Mouse (Mus musculus) hindbrain, embryonic 11.5 days (tissue): ENCODE measurements around the gene Acaa1a. TPM values are rescaled to one million over a fixed set of nuclear protein-coding genes. Genes with fewer than 3 reads are reported as not detected.

Source experiments
- ATAC-seq: fragments of 200-750 bp; cut with Nextera tagmentation; 2 replicates; pipeline ENCODE4 v1.8.0; 2017; ENCODE audit warnings: mild to moderate bottlenecking, moderate TSS enrichment, moderate library complexity; ENCODE audit not compliant: low FRiP score
- DNase-seq: peaks from one replicate; pipeline ENCODE4 v3.0.0-alpha.2; 2015; ENCODE audit warnings: low spot score
- H3K27ac ChIP-seq: fragments of 300-500 bp; sonication (generic); 2 replicates; pipeline ENCODE4 v1.5.1; 2014; ENCODE audit warnings: mild to moderate bottlenecking, low read depth, low read length
- H3K27me3 ChIP-seq: fragments of 300-500 bp; sonication (generic); 2 replicates; pipeline ENCODE4 v1.6.1; 2014; ENCODE audit warnings: mild to moderate bottlenecking, low read length, moderate library complexity, mixed read lengths; ENCODE audit not compliant: control insufficient read depth, insufficient read depth
- H3K36me3 ChIP-seq: fragments of 300-500 bp; sonication (generic); 2 replicates; pipeline ENCODE4 v1.6.1; 2014; ENCODE audit warnings: mild to moderate bottlenecking, low read length, moderate library complexity, mixed read lengths; ENCODE audit not compliant: control insufficient read depth, insufficient read depth
- H3K4me1 ChIP-seq: fragments of 300-500 bp; sonication (generic); replicated peaks from 2 replicates; pipeline ENCODE4 v1.6.1; 2014; ENCODE audit warnings: low read length, mixed read lengths; ENCODE audit not compliant: control insufficient read depth, insufficient read depth
- H3K4me2 ChIP-seq: fragments of 300-500 bp; sonication (generic); replicated peaks from 2 replicates; pipeline ENCODE4 v1.6.1; 2014; ENCODE audit warnings: mild to moderate bottlenecking, low read depth, low read length
- H3K4me3 ChIP-seq: fragments of 300-500 bp; sonication (generic); 2 replicates; pipeline ENCODE4 v1.5.1; 2014; ENCODE audit warnings: low read depth, low read length
- H3K9ac ChIP-seq: fragments of 300-500 bp; sonication (generic); 2 replicates; pipeline ENCODE4 v1.6.1; 2014; ENCODE audit warnings: low read depth, low read length
- H3K9me3 ChIP-seq: fragments of 300-500 bp; sonication (generic); 2 replicates; pipeline ENCODE4 v1.6.1; 2016; ENCODE audit warnings: low read length; ENCODE audit not compliant: control insufficient read depth
- WGBS: fragments of 180-500 bp; shearing (Covaris S2); extraction: QIAGEN DNeasy Blood & Tissue Kit; methylation state at CpG from one replicate; pipeline ENCODE4 v1.1.7; 2014; 5-methylcytosine and 5-hydroxymethylcytosine counted together
- polyA plus RNA-seq: library from polyadenylated mRNA; unstranded; fragments of >200 nt; fragmentation: Nextera tagmentation; extraction: Ambion mirVana; gene quantifications from 2 replicates; pipeline ENCODE4 v1.2.1, GENCODE M21; 2014

Gene Acaa1a
- polyA plus RNA-seq, 1 experiment from 2014 or later: 55.2 TPM

- H3K27ac ChIP-seq: no peak overlapping the region
- peak; percentile 14 for DNase-seq
- no peaks in the 10 kb centered on the region for H3K27me3 ChIP-seq
- H3K4me1 ChIP-seq: no peaks in the 10 kb centered on the region; the same call in 1 of the 2 replicates
- peak overlapping the region; percentile 87 for H3K9ac ChIP-seq
- H3K4me3 ChIP-seq: peak overlapping the region; percentile 93
- H3K4me2 ChIP-seq: peak overlapping the region; percentile 96
- no peaks in the 10 kb centered on the region for H3K36me3 ChIP-seq
- no peak for ATAC-seq
- WGBS: 13% methylated on average over 7 of the region's 7 CpGs
- H3K9me3 ChIP-seq: no peaks in the 10 kb centered on the region
These were observed 18.5 kb upstream of the Acaa1a start for GRCm38 (mm10) chr9:119320946-119321345.

GRCm38 (mm10) chr9:119321392-119322229 is 17.9 kb upstream of the Acaa1a start:
- H3K27me3 ChIP-seq: no peaks in the 10 kb centered on the region
- WGBS: under 1% methylated on average over 58 of the region's 59 CpGs
- DNase-seq (no peak), ATAC-seq (peak; percentile 48)
- no peaks in the 10 kb centered on the region; the same call in 1 of the 2 replicates for H3K4me1 ChIP-seq
- peak overlapping the region; percentile 87 for H3K9ac ChIP-seq
- no peaks in the 10 kb centered on the region for H3K9me3 ChIP-seq
- peak overlapping the region; percentile 93 for H3K4me3 ChIP-seq
- no peaks in the 10 kb centered on the region for H3K36me3 ChIP-seq
- H3K4me2 ChIP-seq: peak overlapping the region; percentile 96
- H3K27ac ChIP-seq: peak overlapping the region; percentile 76

GRCm38 (mm10) chr9:119322289-119323259 is 16.9 kb upstream of the Acaa1a start, which contains the start of gene Oxsr1:
TSS of gene Oxsr1 (minus strand) at chr9:119322427.
- WGBS: under 1% methylated on average over 75 of the region's 76 CpGs

GRCm38 (mm10) chr9:119323260-119323645 is 16.2 kb upstream of the Acaa1a start:
- Histone ChIP-seq H3K9me3 (no peaks in the 10 kb centered on the region), H3K4me1 (no peaks in the 10 kb centered on the region; the same call in 1 of the 2 replicates), H3K36me3 (no peaks in the 10 kb centered on the region), H3K27me3 (no peaks in the 10 kb centered on the region), H3K4me3 (peak overlapping the region; percentile 93), H3K4me2 (peak overlapping the region; percentile 96), H3K27ac (peak overlapping the region; percentile 76), H3K9ac (peak overlapping the region; percentile 87)
- DNase-seq (no peak), ATAC-seq (peak; percentile 20; the same call in 1 of the 2 replicates)
- WGBS: 9% methylated on average over 9 of the region's 9 CpGs

More at GRCm38 (mm10) chr9:119322289-119323259, 16.9 kb upstream of the Acaa1a start, which contains the start of gene Oxsr1:
- H3K36me3 ChIP-seq: no peaks in the 10 kb centered on the region
- DNase-seq: peak; percentile 96
- H3K27ac ChIP-seq: peak within 1 kb of the TSS; percentile 76
- peak within 1 kb of the TSS; percentile 93 for H3K4me3 ChIP-seq
- H3K9ac ChIP-seq: peak within 1 kb of the TSS; percentile 87
- no peaks in the 10 kb centered on the region; the same call in 1 of the 2 replicates for H3K4me1 ChIP-seq
- no peaks in the 10 kb centered on the region for H3K27me3 ChIP-seq
- peak; percentile 98 for ATAC-seq
- peak within 1 kb of the TSS; percentile 96 for H3K4me2 ChIP-seq
- no peaks in the 10 kb centered on the region for H3K9me3 ChIP-seq

GRCm38 (mm10) chr9:119324130-119324529 is 15.3 kb upstream of the Acaa1a start:
- Histone ChIP-seq H3K27ac (no peak overlapping the region), H3K4me3 (no peak overlapping the region), H3K36me3 (no peaks in the 10 kb centered on the region), H3K9me3 (no peaks in the 10 kb centered on the region), H3K27me3 (no peaks in the 10 kb centered on the region), H3K9ac (no peak overlapping the region), H3K4me1 (no peaks in the 10 kb centered on the region; the same call in 1 of the 2 replicates), H3K4me2 (no peak overlapping the region)
- DNase-seq (no peak), ATAC-seq (no peak)
- 83% methylated on average over 1 of the region's 1 CpGs for WGBS

- Histone ChIP-seq H3K4me3 (no peak overlapping the region), H3K27me3 (no peaks in the 10 kb centered on the region), H3K4me2 (no peak overlapping the region), H3K9ac (no peak overlapping the region), H3K36me3 (no peaks in the 10 kb centered on the region), H3K27ac (no peak overlapping the region), H3K9me3 (no peaks in the 10 kb centered on the region), H3K4me1 (no peaks in the 10 kb centered on the region)
- ATAC-seq (no peak), DNase-seq (no peak)
- 88% methylated on average over 3 of the region's 3 CpGs for WGBS
These were observed 11.0 kb upstream of the Acaa1a start for GRCm38 (mm10) chr9:119328488-119328887.

GRCm38 (mm10) chr9:119330186-119330963 is 9.1 kb upstream of the Acaa1a start:
- H3K36me3 ChIP-seq: no peaks in the 10 kb centered on the region
- no peaks in the 10 kb centered on the region for H3K27me3 ChIP-seq
- H3K27ac ChIP-seq: no peak overlapping the region
- H3K9ac ChIP-seq: no peak overlapping the region
- H3K4me1 ChIP-seq: no peaks in the 10 kb centered on the region
- 92% methylated on average over 15 of the region's 15 CpGs for WGBS
- no peak overlapping the region for H3K4me2 ChIP-seq
- H3K9me3 ChIP-seq: no peaks in the 10 kb centered on the region
- no peak overlapping the region for H3K4me3 ChIP-seq
- no peak for DNase-seq
- no peak for ATAC-seq

GRCm38 (mm10) chr9:119334324-119334723 is 5.2 kb upstream of the Acaa1a start:
- Histone ChIP-seq H3K9ac (no peak overlapping the region), H3K4me2 (no peak overlapping the region), H3K27ac (no peak overlapping the region), H3K36me3 (no peaks in the 10 kb centered on the region), H3K9me3 (no peaks in the 10 kb centered on the region), H3K27me3 (no peaks in the 10 kb centered on the region), H3K4me3 (no peak overlapping the region), H3K4me1 (no peaks in the 10 kb centered on the region)
- no peak for ATAC-seq
- DNase-seq: no peak
- WGBS: 77% methylated on average over 10 of the region's 10 CpGs
